Mouse (Mus musculus) ES-E14 (cell line): ENCODE data around the gene Cox10.

Experiments
- CHD2 ChIP-seq: IDR thresholded peaks from 2 replicates; pipeline ENCODE4 v1.6.1; 2014; ENCODE audit warnings: mild to moderate bottlenecking, low read depth, low read length, inconsistent platforms
- HCFC1 ChIP-seq: IDR thresholded peaks from 2 replicates; pipeline ENCODE4 v1.6.1; 2012; ENCODE audit warnings: low read length, inconsistent platforms, borderline replicate concordance; ENCODE audit not compliant: insufficient read depth
- MAFK ChIP-seq: IDR thresholded peaks from 2 replicates; pipeline ENCODE4 v1.6.1; 2014; ENCODE audit warnings: mild to moderate bottlenecking, low read depth, low read length, inconsistent platforms; ENCODE audit not compliant: insufficient read depth
- ZC3H11A ChIP-seq: IDR thresholded peaks from 2 replicates; pipeline ENCODE4 v1.6.1; 2012; ENCODE audit warnings: low read depth, mild to moderate bottlenecking, inconsistent platforms, low read length, borderline replicate concordance
- ZNF384 ChIP-seq: IDR thresholded peaks from 2 replicates; pipeline ENCODE4 v1.6.1; 2012; ENCODE audit warnings: low read depth, low read length, inconsistent platforms

DNA sequence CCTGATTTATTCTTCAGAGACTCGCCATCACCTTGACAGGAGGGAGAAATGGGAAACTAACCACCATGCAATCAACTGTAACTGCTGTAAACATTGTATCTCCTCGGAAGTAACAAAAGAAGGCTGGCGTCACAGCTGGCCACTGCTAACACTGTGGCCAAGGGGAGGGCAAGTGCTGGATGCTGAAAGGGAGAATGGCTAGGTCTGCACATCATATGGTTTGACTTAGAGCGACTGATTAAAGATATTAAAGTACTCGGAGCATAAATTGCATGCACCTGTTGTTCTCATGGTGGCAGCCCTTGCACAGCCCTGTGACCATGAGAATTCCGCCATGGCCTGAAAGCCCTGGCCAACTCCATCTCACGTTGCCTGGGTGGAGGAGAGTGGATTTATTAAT is 54.7 kb downstream of the Cox10 start:
- no peak for TF ChIP-seq CHD2
- no peak for TF ChIP-seq ZC3H11A
- no peak for TF ChIP-seq HCFC1
- no peak for TF ChIP-seq ZNF384
- no peak for TF ChIP-seq MAFK
